Mouse (Mus musculus) telencephalon, adult 2 months (tissue): ENCODE data around the gene Tac4.

Source experiments
- DNase-seq: peaks from one replicate; pipeline ENCODE4 v3.0.0-alpha.2; 2011; ENCODE audit warnings: low read depth, low spot score

Tac4 gene

GRCm38 (mm10) chr11:95261178-95261751, at the start of gene Tac4:
Tac4 (plus strand) TSS chr11:95261529.
- DNase-seq = no peak

DNA sequence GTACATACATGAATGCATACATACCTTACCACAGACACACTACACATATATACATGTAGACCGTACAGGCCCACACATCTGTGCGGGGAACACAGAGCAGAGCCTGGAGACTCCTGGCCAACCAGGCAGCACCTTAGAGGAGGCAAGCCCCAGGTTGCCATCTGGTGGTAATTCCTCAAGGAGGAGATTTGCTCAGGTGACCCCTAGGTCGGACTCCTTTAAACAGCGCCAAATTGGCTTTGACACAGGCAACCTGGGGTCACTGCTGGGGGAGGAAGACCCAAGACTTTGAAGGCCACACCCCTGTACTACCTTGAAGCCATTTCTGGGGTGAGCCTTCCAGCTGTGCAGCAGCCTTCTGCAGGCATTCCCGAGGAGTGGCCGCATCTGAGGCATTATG, 47.7 kb upstream of the Tac4 start:
- DNase-seq = no peak

DNA sequence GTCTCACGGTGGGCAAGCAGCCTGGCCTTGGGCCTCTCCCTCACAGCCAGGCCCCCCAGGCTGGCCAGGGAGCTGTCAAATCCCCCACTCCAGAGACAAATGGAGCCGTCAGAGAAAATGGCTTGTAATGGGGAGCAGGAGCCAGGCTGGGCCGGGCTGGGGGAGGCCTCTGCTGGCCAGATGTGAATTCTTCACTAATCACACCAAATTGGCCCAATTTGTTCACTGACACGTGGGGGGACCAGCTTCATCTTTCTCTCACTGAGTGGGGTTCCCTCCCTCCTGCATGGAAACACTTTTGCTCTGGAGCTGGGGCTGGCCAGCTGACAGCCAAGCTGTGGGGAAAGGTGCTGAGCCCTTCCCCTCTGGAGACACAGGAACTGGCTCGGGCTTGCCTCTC, 47.0 kb upstream of the Tac4 start:
- no peak for DNase-seq

DNA sequence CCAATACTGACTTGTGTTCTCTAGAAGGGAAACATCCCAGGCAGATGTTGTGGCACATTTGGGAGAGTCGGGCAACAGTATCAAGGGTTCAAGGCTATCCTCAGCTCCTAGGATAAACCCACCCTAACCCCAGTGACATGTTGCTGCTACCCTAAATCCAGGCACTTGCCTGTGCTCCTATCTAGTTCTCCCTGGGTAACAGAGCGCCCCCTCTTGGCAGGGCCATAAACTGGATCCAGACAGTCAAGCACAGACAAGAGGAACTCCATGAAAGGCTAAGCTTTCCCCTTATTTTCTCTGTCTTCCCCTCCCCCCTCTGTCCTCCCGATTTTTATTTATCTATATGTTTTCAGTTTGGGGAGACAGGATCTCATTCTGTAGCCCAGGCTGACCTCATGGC, 45.1 kb upstream of the Tac4 start:
- DNase-seq = no peak

GRCm38 (mm10) chr11:95219111-95219510, 42.2 kb upstream of the Tac4 start:
- DNase-seq = no peak

GRCm38 (mm10) chr11:95223473-95223872, 37.9 kb upstream of the Tac4 start:
- DNase-seq = no peak

GRCm38 (mm10) chr11:95224124-95224893, 37.0 kb upstream of the Tac4 start:
- DNase-seq = no peak

- DNase-seq = no peak
These were observed 35.9 kb upstream of the Tac4 start for GRCm38 (mm10) chr11:95225448-95225847.

DNA sequence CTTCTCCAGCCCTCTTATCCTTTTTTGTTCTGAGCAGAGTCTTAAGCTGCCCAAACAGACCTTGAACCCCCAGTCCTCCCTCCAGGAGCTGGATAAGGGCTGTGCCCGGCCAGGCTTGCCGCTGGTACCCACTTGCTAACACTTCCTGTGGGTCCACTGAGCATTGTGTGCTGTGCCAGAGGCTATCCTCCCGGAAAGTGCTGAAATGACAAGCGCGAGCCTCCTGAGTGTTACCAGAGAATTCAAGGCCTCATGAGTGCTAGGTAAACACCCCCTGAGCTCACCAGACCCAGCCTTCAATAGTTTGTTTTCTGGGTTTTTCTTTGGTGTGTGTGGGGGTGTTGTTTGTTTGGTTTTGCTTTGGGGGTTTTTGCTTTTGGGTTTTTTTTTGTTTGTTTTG, 33.9 kb upstream of the Tac4 start:
- no peak for DNase-seq

DNA sequence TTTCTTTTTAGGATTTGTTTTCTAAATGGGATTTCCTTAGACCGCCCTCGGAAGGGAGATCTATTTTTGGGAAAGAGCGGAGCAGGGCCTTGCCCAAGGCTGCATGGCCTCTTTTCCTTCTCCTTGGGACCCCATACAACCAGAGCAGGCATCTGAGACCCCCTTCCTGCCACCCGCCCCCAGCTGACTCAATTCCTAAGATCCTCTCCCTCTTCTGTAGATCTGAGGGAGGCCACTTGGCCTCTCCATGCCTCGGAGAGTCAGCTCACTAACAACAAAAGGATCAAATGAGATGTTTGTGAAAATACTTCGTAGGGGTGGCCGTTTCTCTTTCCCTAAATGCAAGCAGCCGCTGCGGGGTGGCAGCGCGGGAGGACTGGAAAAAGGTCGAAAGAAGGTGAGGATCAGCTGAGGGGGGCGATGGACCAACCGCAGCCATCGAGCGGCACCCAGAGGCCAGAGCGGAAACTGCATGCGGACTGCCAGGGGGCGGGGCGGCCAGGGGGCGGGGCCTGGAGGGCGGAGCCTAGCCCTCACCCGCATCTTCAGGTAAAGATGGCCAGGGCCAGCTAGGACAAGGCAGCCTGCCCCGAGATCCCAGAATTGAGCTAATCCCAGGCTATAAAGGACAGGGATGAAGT, 29.5 kb upstream of the Tac4 start:
- no peak for DNase-seq

DNA sequence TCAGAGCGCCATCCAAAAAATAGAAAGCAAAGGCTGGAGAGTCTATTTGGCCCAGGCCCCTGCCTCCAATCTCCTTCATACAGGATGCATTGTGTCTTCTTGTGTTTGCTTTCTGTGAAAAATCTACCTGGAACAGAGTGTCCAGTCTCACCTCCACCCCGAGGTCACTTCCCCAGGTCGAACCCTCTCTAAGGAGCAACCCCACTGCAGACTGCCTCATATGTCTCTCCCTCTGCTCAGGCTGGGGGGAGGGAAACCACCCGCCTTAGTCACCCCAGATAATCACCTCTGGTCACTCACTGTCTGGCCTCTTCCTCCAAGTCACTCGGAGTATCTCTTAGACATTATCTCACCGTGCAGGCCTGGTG, 29.0 kb upstream of the Tac4 start:
- no peak for DNase-seq

DNA sequence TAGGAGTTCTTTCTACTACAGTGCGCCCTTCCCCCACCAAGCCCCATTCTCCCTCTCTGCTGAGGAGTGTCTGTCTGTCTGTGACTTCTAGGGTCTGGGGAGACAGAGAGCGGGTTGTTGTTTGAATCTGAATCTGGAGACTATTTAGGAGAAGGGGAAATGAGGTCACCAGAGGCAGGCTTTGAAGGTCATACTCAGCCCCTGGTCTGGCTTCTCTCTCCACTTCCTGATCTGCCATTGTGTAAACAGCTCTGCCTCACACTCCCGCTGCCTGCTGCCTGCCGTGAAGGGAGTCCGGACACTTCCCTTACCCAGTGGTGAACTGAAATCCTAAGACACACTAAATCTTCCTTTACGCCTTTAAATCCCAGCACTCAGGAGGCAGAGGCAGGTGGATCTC, 22.9 kb upstream of the Tac4 start:
- DNase-seq = no peak

GRCm38 (mm10) chr11:95242653-95243052, 18.7 kb upstream of the Tac4 start:
- no peak for DNase-seq

GRCm38 (mm10) chr11:95245456-95245855, 15.9 kb upstream of the Tac4 start:
- DNase-seq = no peak

- DNase-seq = no peak
These were observed 14.3 kb upstream of the Tac4 start for GRCm38 (mm10) chr11:95247065-95247464.

DNA sequence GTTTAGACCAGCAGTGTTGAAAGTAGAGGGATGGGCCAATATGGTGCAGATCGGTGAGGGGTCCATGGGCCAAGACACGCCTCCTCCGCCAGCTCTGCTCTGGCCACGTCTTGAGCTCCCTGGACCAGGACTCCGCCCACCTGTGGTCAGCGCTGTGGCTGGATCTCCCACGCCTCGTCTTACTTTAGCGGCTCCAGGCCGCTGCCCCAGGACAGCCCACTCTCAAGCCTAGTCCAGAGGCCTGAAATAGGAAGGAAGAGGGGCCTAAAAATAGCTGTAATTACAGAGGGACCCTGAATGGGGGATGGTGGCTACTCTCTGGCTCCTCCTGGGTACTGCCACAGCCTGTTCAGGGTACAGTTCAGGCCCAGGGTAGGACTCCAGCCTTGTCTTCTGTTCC, 11.2 kb upstream of the Tac4 start:
- DNase-seq = no peak

DNA sequence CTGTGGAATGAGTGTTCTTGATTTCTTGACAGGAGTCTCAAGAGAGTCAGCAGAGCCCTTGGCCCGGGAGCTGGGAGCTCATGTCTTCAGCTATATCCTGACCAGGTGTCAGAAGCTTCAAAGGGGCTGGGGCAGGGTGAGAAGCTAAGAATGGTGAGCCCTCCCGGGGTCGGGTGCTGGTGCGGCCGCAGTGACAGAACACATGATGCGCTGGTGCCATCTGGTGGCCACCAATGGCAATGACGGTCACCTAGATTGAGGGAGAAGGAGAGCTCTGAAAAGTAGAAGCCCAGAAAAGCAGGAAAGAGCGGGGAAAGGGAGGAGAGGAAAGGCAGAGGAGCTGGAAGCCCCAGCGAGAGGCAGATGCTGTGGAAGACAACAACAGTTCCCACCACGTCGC, 10.0 kb upstream of the Tac4 start:
- DNase-seq = no peak

DNA sequence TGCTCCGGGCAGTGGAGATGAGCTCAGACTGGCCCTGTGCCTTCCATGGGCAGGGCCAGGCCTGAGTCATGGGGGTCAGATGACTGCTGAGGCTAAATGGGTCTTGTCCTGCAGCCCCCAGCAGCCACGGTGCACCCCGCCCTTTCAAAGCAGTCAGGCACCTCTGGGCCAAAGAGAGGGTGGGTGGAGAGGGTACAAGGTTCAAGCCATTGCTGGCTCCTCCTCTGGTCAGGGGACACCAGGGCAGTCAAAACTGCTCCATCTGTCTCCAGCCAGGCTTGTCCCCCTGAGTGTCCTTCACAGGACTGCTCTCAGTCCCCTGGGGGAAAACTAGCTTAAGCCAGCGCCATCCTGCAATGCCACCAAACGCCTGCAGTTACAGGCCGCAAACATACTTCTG, 9.2 kb upstream of the Tac4 start:
- no peak for DNase-seq

- DNase-seq = no peak
These were observed 7.2 kb upstream of the Tac4 start for GRCm38 (mm10) chr11:95254165-95254564.

DNA sequence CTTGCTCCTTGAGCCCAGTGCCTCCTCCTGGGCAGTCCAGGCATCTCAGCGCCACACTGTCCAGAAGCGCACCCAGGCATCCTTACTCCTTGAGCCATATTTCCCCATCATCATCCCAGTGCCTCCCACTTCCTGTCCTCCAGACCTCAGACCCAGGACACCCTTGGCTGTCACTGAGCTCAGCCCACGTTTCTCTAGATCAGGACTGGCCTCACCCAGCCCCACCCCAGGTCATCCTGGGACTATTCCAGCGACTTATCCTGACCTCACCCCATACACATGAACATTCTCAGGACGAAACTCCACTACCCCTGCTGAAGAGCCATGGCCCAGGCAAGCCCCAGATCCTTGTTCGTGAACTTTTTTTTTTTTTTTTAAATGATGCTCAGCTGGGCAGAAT, 5.6 kb upstream of the Tac4 start:
- no peak for DNase-seq

GRCm38 (mm10) chr11:95257930-95258329, 3.4 kb upstream of the Tac4 start:
- DNase-seq = no peak

DNA sequence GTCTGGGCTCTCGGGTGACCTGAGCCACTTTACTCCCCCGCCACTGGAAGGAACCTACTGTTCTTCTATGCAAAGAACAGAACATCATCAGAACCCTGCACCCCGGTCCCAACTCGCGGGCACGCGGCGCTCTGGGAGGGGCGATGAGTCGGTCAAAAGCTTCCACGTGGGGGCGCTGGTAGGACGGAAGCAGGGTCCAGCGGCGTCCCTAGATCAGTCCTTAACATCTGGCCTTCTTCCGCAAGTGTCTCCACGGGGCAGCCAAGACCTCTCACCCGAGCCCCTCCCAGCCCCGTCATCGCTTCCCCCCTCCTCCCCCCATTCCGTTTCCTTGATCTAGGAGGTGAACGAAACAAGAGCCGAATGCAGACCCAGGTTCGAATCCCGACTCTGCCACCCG, 2.8 kb upstream of the Tac4 start:
- no peak for DNase-seq
